Mouse (Mus musculus): ENCODE data around the gene Ppp1r1b. TPM values are rescaled to one million over a fixed set of nuclear protein-coding genes. Genes with fewer than 3 reads are reported as not detected.

The Ppp1r1b gene
- total RNA-seq, 1 experiment from 2014 or later: 0.30 TPM

DNA sequence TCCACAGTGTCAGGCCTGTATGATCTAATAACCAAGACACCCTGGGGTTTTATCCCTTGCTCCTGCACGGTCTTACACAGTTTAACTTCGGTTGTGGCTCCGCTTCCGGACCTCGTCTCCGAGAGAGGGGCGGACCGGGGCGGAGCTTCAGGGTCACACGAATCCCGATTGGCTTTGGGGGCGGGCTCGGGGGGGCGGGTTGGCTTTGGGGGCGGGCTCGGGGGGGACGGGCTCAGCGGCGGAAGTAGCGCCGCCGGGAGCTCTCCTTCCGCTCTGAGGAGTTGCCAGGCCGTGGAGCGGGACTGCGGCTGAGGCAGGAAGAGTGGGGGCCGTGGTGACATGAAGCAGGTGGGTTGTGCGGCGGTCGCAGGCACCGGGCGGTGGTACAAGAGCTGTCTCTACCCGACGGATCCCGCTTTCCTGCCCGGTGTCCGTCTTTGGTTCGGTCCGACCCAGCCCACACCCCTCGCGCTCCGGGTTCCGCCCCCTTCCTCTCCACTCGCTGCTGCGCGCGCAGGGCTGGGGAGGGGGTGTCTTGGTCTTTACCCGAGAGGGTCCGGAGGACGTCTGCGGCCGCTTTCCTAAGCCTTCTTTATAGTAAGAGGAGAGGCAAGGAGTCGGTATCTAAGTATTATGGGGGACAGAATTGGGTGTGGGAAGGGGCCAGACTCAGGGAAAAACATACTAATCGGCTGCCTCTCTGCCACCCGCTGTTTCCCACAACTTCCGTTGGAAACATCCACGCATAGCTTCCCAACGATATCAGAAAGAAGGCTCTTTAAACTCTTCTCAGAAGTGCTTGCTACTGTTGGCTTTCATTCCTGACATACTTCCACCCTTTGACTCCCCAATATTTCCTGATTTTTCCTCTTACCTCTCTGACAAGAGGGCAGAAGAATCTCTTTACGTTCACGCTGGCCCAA lies 10.2 kb downstream of the Ppp1r1b start, which contains the start of gene Stard3:
Stard3 (plus strand) TSS at position 208 of the 923 bp plus-strand sequence.
- ATAC-seq (replicated peaks in 1 of 2; ENCODE audit: insufficient read depth in 1 of 2, low FRiP score in 2 of 2, low TSS enrichment in 1 of 2, low read depth in 1 of 2, poor library complexity in 2 of 2, severe bottlenecking in 2 of 2): peak; percentile 68 to 71

DNA sequence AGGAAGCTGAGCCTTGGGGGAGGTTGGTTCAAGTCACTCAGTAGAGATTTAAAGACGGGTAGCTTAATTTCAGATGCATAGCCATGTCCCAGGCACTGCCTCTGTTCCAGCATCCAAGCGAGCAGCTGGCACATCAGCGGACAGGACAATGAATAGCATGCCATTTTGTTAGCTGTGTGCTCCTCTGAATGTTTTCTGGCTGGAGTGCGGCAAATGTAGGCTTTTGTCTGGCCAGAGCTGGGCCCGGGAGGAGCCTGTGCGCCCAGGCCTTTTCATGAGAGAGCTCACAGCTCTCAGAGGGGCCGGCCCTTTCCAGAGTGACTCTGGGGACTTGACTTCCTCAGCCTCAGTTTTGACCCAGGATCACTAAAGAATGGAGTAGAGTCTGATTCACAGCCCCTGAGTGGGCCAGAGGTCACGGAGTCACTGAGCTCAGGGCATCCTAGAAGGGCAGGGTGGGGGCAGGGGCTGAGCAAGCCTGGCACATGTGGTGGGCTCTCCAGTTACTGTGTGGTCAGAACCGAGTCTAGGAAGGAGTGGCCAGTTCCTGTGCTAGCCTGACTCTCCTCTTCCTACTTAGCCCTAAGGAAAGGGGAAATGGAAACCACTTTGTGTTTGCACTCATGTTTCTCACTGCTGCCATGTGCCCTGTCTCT lies 12.8 kb downstream of the Ppp1r1b start:
- peak in 1 of 2 experiments; percentile 47; a peak in 1 of 4 replicates for ATAC-seq (replicated peaks in 1 of 2; ENCODE audit: insufficient read depth in 1 of 2, low FRiP score in 2 of 2, low TSS enrichment in 1 of 2, low read depth in 1 of 2, poor library complexity in 2 of 2, severe bottlenecking in 2 of 2)

DNA sequence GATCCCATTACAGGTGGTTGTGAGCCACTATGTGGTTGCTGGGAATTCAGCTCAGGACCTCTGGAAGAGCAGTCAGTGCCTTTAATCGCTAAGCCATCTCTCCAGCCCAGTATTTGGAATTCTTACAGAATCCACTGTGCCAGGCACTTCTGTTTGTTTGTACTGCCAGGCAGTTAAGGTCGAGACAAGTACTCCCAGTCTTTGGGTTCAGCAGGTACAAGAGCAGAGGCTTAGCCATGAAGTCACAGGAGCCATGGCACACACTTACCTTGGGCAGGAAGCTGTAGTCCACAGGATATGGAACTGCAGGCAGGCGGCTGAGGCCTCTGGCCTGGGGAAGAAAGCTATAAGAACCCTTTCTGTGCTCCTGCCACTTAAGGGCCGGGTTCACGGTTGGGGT lies 15.6 kb downstream of the Ppp1r1b start:
- ATAC-seq (replicated peaks in 1 of 2; ENCODE audit: insufficient read depth in 1 of 2, low FRiP score in 2 of 2, low TSS enrichment in 1 of 2, low read depth in 1 of 2, poor library complexity in 2 of 2, severe bottlenecking in 2 of 2): no peak

DNA sequence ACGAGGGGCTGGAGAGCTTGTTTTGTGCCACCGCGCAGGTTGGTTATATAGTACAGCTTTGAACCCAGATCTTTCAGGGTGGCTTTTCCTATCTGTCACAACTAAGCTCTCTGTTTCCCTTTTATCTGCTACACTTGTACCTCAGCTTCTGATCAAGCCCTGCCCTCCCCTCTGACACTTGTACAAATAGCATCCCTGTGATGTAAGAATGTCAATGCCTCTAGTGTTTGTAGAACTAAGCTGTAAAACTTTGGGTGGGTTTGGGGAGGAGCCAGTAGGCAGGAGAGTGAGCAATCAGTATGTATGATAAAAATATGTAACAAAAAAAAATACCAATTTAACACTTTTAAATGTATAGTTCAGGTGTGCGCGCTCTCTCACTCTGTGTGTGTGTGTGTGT lies 16.2 kb downstream of the Ppp1r1b start:
- no peak for ATAC-seq (replicated peaks in 1 of 2; ENCODE audit: insufficient read depth in 1 of 2, low FRiP score in 2 of 2, low TSS enrichment in 1 of 2, low read depth in 1 of 2, poor library complexity in 2 of 2, severe bottlenecking in 2 of 2)

DNA sequence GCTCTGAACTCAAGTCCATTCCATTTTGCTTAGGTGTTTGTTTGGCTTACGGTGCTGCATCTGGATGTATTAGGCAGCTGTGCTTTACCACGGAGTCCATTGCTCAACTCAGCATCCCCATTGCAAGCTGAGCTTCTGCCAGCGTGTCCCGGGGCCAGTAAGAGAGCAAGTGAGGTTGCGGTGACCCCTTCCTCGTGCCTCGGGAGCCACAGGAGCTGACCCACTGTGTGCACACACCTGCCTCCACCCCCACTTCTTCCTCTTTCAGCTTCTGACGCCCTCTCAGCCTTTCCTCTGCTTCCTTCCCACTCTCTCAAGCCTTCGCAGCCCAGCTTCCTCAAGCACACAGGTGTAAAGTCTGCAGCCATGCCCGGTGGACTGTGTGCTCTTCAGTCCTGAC lies 18.1 kb downstream of the Ppp1r1b start:
- ATAC-seq (replicated peaks in 1 of 2; ENCODE audit: insufficient read depth in 1 of 2, low FRiP score in 2 of 2, low TSS enrichment in 1 of 2, low read depth in 1 of 2, poor library complexity in 2 of 2, severe bottlenecking in 2 of 2): peak; percentile 57 to 76; a peak in 3 of 4 replicates

DNA sequence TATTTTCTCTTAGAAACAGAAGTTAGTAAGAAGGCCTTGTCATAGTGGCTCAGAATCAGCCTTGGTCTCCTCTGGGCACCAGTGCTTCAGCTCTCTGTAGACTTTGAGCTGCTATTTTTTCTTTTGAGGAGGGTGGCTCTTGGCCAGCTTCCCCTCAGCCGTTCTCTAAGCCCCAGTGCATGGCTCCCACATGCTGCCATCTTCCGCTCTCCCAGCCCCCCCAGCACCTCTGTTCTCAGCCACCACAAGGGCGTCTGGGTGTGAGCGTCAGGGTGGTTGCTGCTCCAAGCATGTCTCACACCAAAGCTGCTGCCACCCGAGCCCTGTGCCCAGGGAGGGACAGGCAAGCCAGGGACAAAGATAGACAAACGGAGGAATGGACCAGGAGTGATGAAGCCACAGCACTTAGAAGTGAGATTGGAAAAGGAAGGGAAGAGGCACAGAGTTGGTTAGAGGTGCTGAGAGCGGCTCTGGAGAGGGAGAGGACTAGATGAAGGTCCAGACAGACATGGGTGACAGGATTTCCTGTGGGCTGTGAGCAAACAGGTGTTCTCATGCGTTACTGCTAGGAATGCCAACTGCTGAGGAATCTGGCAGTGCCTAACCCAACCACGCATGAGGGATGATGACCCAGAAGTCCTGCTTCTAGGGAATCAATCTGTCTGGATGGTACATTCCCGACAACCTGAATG lies 19.1 kb downstream of the Ppp1r1b start:
- peak; percentile 56 to 59; a peak in 3 of 4 replicates for ATAC-seq (replicated peaks in 1 of 2; ENCODE audit: insufficient read depth in 1 of 2, low FRiP score in 2 of 2, low TSS enrichment in 1 of 2, low read depth in 1 of 2, poor library complexity in 2 of 2, severe bottlenecking in 2 of 2)

DNA sequence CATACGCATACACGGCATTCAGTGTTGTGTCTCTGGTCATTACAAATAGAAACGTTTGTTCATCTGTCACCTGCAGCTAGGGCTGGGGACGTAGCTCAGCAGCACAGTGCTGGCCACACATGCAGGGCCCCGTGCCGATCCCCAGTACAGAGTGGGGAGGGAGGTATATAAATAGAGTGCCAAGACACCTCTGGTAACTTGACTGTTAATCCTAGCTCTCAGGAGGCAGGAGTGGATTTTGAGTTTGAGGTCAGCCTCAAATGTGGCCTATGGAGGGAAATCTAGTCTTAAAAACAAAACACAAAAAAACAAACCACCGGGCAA lies 19.6 kb downstream of the Ppp1r1b start:
- no peak for ATAC-seq (replicated peaks in 1 of 2; ENCODE audit: insufficient read depth in 1 of 2, low FRiP score in 2 of 2, low TSS enrichment in 1 of 2, low read depth in 1 of 2, poor library complexity in 2 of 2, severe bottlenecking in 2 of 2)

DNA sequence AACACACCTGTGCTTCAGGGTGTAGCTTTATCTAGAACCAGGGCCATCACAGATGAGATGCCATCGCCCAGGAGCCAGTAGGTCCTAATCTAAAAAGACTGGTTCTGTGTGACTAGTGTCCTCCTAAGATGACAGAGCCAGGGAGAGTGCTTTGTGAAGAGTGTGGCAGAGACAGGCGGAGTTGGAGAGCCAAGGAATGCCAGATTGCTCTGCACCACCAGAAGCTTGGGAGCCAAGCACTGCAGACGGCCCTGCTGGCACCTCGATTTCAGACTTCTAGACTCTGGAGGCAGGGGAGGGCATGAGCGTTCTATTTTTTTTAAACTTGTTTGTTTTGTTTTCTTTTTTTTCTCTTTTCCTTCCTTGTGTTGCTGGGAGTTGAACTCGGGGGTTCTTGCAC lies 21.1 kb downstream of the Ppp1r1b start:
- no peak for ATAC-seq (replicated peaks in 1 of 2; ENCODE audit: insufficient read depth in 1 of 2, low FRiP score in 2 of 2, low TSS enrichment in 1 of 2, low read depth in 1 of 2, poor library complexity in 2 of 2, severe bottlenecking in 2 of 2)

DNA sequence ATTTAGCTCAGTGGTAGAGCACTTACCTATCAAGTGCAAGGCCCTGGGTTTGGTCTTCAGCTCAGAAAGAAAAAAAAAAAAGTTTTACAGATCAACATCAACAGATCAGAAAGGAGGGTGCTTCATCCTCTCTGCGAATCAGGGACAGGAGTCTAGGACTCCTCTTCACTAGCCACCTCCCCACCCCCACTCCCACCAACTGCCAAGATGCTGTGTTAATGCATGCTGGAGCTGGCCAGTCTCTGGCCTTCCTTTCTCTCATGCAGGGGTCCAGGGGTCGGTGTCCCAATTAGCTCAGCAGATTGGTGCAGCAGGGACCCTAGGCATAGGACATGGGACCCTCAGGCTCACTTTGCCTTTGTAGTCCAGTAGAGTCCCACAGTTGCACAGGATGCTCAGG lies 22.4 kb downstream of the Ppp1r1b start:
- no peak for ATAC-seq (replicated peaks in 1 of 2; ENCODE audit: insufficient read depth in 1 of 2, low FRiP score in 2 of 2, low TSS enrichment in 1 of 2, low read depth in 1 of 2, poor library complexity in 2 of 2, severe bottlenecking in 2 of 2)

DNA sequence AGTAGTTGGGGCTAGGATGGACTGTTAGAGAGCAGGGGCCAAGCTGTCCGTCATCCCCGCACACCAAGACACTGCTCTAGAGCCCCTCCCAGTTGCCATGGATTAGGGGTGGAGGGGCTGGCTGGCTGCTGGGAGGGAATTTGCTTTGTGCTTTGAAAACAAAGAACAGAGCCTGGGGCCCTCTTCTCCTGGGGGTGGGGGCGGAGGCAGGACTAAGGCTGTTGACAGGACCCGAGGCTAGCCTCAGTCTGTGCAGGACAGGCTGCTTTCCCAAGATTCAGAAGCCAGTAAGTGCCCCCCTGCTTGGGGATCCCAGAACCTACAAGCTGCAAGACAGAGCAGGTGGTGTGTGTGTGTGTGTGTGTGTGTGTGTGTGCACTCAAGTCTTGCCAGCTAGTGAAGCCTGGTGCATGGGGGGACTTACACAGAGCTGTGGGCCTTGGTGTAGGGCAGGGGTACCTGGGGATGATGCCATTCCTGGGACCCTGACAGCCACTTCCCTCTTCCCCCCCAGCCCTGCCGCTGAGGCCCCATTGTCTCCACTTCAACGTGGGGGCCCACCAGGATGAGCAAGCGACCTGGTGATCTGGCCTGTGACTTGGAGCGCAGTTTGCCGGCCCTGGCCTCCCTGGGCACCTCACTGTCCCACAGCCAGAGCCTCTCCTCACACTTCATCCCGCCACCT lies 23.5 kb downstream of the Ppp1r1b start:
- ATAC-seq (replicated peaks in 1 of 2; ENCODE audit: insufficient read depth in 1 of 2, low FRiP score in 2 of 2, low TSS enrichment in 1 of 2, low read depth in 1 of 2, poor library complexity in 2 of 2, severe bottlenecking in 2 of 2): no peak

DNA sequence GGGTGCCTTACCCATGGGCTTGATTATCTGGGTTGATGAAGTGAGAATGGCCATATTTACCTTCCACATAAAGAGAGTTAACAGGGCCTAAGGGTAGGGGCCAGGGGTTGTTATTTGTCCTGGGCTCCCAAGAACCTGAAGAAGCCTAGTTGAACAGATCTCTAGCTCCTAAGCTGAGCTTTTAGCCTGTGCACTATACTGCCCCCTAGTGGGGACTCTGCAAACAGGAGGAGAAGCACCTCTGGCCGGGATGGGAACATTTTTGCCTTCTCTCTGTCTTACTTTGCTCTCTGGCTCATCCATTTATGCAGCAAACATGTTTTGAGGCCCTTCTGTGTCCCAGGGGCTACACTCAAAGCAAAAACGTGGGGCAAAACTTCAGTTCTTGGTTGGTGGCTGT lies 24.2 kb downstream of the Ppp1r1b start:
- peak in 1 of 2 experiments; percentile 59; a peak in 2 of 4 replicates for ATAC-seq (replicated peaks in 1 of 2; ENCODE audit: insufficient read depth in 1 of 2, low FRiP score in 2 of 2, low TSS enrichment in 1 of 2, low read depth in 1 of 2, poor library complexity in 2 of 2, severe bottlenecking in 2 of 2)

DNA sequence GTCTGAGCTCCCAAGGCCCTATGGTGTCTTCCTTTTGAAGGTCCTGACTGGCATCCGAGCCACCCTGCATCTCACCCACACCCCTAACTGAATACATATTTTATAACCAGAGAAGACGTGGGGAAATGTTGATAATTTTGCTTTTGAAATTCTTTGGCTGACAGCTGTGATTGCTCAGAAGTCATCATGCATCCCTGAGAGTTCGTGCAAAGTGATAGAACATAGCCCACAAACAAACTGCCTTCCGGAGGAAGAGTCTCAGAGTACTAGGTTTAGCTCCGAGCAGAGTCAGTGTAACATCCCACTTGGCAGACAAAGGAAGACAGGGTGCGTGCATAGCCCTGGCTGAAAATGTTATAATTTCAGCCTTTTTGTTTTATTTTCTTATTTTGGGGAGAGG lies 25.0 kb downstream of the Ppp1r1b start:
- no peak for ATAC-seq (replicated peaks in 1 of 2; ENCODE audit: insufficient read depth in 1 of 2, low FRiP score in 2 of 2, low TSS enrichment in 1 of 2, low read depth in 1 of 2, poor library complexity in 2 of 2, severe bottlenecking in 2 of 2)

DNA sequence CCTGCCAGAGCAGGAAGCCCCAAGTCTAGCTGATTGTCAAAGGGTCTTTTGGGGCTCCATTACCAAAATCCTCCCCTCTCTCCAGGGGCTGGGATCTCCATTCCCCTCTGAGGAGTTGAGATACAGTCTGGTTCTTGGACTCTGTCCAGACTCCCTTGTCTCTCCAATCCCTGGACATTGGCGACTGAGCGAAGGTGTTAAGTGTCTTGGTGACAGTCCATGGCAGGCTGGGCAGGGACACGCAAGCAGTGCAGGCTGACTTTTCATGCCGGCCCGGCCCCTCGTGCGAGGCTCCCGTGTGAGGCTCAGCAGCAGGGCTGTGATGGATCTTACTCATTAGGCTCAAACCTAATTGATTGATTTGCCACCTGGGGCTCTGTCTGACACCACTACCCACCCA lies 26.1 kb downstream of the Ppp1r1b start:
- no peak for ATAC-seq (replicated peaks in 1 of 2; ENCODE audit: insufficient read depth in 1 of 2, low FRiP score in 2 of 2, low TSS enrichment in 1 of 2, low read depth in 1 of 2, poor library complexity in 2 of 2, severe bottlenecking in 2 of 2)

DNA sequence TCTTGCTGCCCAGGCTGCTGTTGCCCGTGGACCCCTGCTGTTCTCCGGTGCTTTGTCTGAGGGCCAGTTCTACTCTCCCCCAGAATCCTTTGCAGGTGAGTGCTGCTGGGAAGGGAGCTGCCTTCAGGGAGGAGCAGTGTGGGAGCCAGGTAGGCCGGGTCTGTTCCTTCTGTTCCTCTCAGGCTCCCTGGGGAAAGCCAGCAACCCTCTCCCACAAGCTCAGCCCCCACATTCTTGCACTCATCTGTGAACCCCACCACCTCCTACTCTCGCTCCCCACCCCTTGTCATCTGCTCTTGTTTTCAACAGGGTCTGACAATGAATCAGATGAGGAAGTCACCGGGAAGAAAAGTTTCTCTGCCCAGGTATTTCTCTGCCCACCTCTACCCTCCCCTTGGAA lies 28.6 kb downstream of the Ppp1r1b start:
- ATAC-seq (replicated peaks in 1 of 2; ENCODE audit: insufficient read depth in 1 of 2, low FRiP score in 2 of 2, low TSS enrichment in 1 of 2, low read depth in 1 of 2, poor library complexity in 2 of 2, severe bottlenecking in 2 of 2): no peak

DNA sequence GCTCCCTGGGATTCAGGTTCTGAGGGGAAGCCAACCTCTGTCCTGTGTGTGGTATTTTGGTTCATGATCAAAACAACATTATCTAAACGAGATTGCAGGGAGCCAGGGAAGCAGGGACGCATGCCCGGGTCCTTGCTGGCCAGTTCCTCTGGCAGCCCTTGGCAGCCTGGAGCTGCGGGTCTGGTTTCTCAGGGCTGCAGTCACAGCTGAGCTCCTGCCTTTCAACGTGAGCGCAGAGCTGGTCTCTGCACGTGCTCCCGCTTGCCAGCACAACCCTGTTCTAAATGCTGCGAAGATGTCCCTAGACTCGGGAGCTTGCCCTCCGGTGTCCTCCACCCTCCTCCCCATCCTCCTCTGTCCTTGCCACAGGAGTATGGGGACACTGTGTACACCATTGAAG lies 29.6 kb downstream of the Ppp1r1b start:
- no peak for ATAC-seq (replicated peaks in 1 of 2; ENCODE audit: insufficient read depth in 1 of 2, low FRiP score in 2 of 2, low TSS enrichment in 1 of 2, low read depth in 1 of 2, poor library complexity in 2 of 2, severe bottlenecking in 2 of 2)

DNA sequence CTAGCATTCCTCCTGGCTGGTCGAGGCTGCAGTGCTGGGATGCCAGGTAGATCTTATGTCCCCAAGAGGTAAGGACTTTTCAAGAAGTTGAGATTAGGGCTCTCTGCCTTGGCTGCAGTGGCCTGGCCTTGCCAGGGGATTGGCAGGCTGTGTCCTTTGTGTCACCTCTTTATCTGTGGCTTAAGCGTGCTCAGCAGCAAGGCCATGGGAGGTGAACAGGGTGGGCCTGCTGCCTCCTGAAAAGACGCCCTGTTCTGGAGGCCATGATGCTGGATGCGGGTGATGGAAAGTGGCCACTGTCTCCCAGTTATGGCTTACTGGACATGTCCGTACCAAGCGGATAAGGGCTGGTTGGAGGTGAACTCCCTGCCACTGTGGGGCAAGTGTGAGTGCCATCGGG lies 31.2 kb downstream of the Ppp1r1b start:
- ATAC-seq (replicated peaks in 1 of 2; ENCODE audit: insufficient read depth in 1 of 2, low FRiP score in 2 of 2, low TSS enrichment in 1 of 2, low read depth in 1 of 2, poor library complexity in 2 of 2, severe bottlenecking in 2 of 2): no peak

DNA sequence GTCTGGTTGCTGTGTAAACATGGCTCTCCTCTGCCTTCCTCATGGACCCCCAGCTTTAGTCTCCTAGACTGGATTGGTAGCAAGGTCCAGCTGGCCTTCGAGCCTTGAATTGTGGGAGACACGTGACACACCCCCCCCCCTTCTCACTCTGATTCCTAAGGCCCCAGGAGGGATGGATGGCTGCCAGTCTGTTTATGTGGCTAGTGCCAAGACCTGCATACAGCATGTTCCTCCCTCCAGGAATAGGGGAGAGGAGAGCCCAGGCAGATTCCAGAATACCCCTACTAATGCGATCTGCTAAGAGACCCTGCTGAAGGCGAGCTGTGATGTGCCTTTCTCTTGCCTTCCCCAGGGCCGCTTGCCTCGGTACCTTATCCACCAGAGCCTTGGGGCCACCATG lies 31.9 kb downstream of the Ppp1r1b start:
- no peak for ATAC-seq (replicated peaks in 1 of 2; ENCODE audit: insufficient read depth in 1 of 2, low FRiP score in 2 of 2, low TSS enrichment in 1 of 2, low read depth in 1 of 2, poor library complexity in 2 of 2, severe bottlenecking in 2 of 2)

DNA sequence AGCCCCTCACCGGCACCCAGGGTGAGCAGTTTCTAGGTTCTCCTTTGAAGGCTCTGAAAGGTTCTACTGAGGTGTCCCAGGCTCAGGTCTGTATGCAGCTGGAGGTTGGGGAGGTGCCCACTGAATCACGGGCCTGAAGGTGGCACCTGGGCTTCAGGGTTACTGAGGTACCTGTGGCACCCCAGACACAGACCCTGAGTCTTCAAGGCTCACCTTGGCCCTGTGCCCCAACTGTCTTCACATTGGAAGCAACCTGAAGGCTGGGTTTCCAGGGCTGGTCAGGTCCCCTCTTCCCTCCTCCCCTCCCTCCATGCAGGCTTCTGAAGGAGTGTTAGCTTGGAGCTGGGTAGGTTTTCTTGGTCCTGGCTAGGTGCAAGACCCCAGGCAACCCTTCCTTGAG lies 33.4 kb downstream of the Ppp1r1b start:
- no peak for ATAC-seq (replicated peaks in 1 of 2; ENCODE audit: insufficient read depth in 1 of 2, low FRiP score in 2 of 2, low TSS enrichment in 1 of 2, low read depth in 1 of 2, poor library complexity in 2 of 2, severe bottlenecking in 2 of 2)

Data from hematopoietic stem cell, adult 5-6 weeks (primary cell).